Mouse (Mus musculus) olfactory bulb, adult 2 months (tissue): ENCODE measurements at regions not wholly inside any gene's neighbourhood (a gene's known extent, or its start where the extent isn't known, plus 50 kb on each side); places are given as distances from the start of the nearest gene placed in this dataset.

Experiments
- CTCF ChIP-seq: fragments of 200-500 bp; IDR thresholded peaks from 2 replicates; pipeline ENCODE4 v1.5.1; 2012; ENCODE audit warnings: low read depth, mild to moderate bottlenecking, low read length, moderate library complexity; ENCODE audit not compliant: insufficient read depth
- POLR2A ChIP-seq: fragments of 200-500 bp; IDR thresholded peaks from 2 replicates; pipeline ENCODE4 v1.6.1; 2012; ENCODE audit warnings: mild to moderate bottlenecking, low read depth, low read length, moderate library complexity; ENCODE audit not compliant: insufficient read depth

DNA sequence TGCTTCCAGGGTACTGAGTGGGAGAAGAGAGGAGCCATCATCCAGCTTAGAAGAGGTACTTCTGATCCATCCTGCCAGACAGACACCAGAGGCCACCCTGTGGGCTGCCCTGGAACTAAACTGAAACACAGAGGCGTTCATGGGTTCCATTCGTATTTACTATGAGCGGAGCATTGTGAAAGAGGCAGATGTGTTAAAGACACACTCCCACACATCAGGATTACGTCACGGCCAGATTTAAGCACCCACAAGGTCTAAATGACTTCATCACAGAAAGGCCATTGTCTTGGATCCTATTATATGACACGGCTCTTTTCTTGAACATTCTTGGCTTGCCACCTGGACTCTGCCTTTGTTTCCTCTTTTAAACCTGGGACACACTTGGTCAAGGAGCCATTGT lies 141.0 kb upstream of the Arglu1 start:
- TF ChIP-seq CTCF (no peak), POLR2A (no peak)
